Mouse (Mus musculus) spleen, adult 2 months (tissue): Measurements from ENCODE around the gene Mpv17. TPM values are rescaled to one million over a fixed set of nuclear protein-coding genes. Genes with fewer than 3 reads are reported as not detected.

Experiments used
- DNase-seq, 2 experiments: peaks; one replicate each; pipeline versions ENCODE4 v3.0.0 to v3.0.0-alpha.2; 2012 to 2021; ENCODE audit warnings: low spot score in 2 of 2, low read depth in 1 of 2
- H3K27ac ChIP-seq: fragments of 200-500 bp; 2 replicates; pipeline ENCODE4 v1.5.1; 2012; ENCODE audit warnings: low read length, inconsistent platforms; ENCODE audit not compliant: insufficient read depth
- H3K27me3 ChIP-seq: fragments of 200-500 bp; 2 replicates; pipeline ENCODE4 v1.6.1; 2012; ENCODE audit warnings: mild to moderate bottlenecking, moderate library complexity, low read length, inconsistent platforms; ENCODE audit not compliant: control insufficient read depth, insufficient read depth
- H3K36me3 ChIP-seq: fragments of 200-500 bp; 2 replicates; pipeline ENCODE4 v1.6.1; 2012; ENCODE audit warnings: mild to moderate bottlenecking, low read length, inconsistent platforms; ENCODE audit not compliant: control insufficient read depth, insufficient read depth
- H3K4me1 ChIP-seq: fragments of 200-500 bp; 2 replicates; pipeline ENCODE4 v1.6.1; 2011; ENCODE audit warnings: inconsistent platforms; ENCODE audit not compliant: control insufficient read depth, insufficient read depth, insufficient read length
- H3K4me3 ChIP-seq: fragments of 200-500 bp; 2 replicates; pipeline ENCODE4 v1.5.1; 2011; ENCODE audit warnings: mild to moderate bottlenecking, inconsistent platforms; ENCODE audit not compliant: insufficient read depth, insufficient read length; ENCODE audit errors: extremely low read depth
- CTCF ChIP-seq: fragments of 200-500 bp; IDR thresholded peaks from 2 replicates; pipeline ENCODE4 v1.5.1; 2011; ENCODE audit warnings: mild to moderate bottlenecking, inconsistent platforms; ENCODE audit not compliant: insufficient read depth, insufficient read length, insufficient replicate concordance; ENCODE audit errors: extremely low read depth
- POLR2A ChIP-seq: fragments of 200-500 bp; IDR thresholded peaks from 2 replicates; pipeline ENCODE4 v1.6.1; 2011; ENCODE audit warnings: low read depth, low read length, inconsistent platforms
- WGBS: fragments of 180-500 bp; shearing (Covaris S2); methylation state at CpG from one replicate; pipeline ENCODE4 v1.1.7; 2018; 5-methylcytosine and 5-hydroxymethylcytosine counted together
- polyA plus RNA-seq: library from polyadenylated mRNA; depleted of rRNA; stranded (reverse); fragments of >200 nt; gene quantifications from 2 replicates; pipeline ENCODE4 v1.2.3, GENCODE M21; 2012

The Mpv17 gene
- polyA plus RNA-seq, 1 experiment = 34.9 TPM

DNA sequence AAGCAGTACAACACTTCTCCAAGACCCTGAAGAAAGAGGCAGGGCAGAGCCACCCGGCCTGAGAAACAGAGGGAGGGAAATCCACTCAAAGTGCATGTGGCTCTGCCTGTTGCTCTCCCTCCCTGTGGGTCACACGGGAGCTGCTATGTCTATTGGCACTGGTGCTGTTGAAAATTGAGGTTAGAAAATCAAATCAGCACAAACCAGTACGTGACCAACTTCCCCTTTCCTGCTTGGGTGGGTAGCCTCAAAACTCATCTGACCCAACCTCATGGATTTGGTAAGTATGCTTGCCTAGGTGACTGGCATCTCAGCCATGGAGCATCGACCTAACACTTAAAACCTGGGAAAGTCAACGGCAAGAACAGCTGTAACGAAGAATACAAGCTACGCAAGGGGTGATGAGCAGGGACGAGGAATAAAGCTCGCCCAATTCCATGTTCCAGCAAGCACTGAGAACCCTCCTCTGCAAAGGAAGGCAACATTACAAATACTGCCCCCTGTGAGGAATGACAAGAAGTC, 48.2 kb downstream of the Mpv17 start, which contains the start of gene Dnajc5g:
TSS of gene Dnajc5g (plus strand) at position 472 of the 522 bp plus-strand sequence.
- H3K27me3 ChIP-seq = peaks cover 1% of the 10 kb centered on the region; the same call in 1 of the 2 replicates
- no peaks in the 10 kb centered on the region for H3K4me1 ChIP-seq
- 52% methylated on average over 9 of the region's 9 CpGs for WGBS
- no peak within 1 kb of the TSS for H3K4me3 ChIP-seq
- H3K36me3 ChIP-seq = no peaks in the 10 kb centered on the region
- TF ChIP-seq POLR2A (no peak), CTCF (no peak)
- DNase-seq = no peak
- no peak within 1 kb of the TSS for H3K27ac ChIP-seq

- Histone ChIP-seq H3K4me1 (peaks cover 22% of the 10 kb centered on the region), H3K36me3 (no peaks in the 10 kb centered on the region), H3K27ac (no peak overlapping the region), H3K4me3 (peak overlapping the region; percentile 45; the same call in 1 of the 2 replicates), H3K27me3 (peaks cover 32% of the 10 kb centered on the region)
- 41% methylated on average over 11 of the region's 11 CpGs for WGBS
- DNase-seq = no peak
- TF ChIP-seq CTCF = no peak
- no peak for TF ChIP-seq POLR2A
These were observed 58.2 kb downstream of the Mpv17 start for GRCm38 (mm10) chr5:31095711-31096480.

GRCm38 (mm10) chr5:31094799-31095691, 59.0 kb downstream of the Mpv17 start:
- Histone ChIP-seq H3K4me1 (peaks cover 22% of the 10 kb centered on the region), H3K36me3 (no peaks in the 10 kb centered on the region), H3K27me3 (peaks cover 32% of the 10 kb centered on the region), H3K27ac (no peak overlapping the region), H3K4me3 (peak overlapping the region; percentile 45)
- TF ChIP-seq POLR2A (no peak), CTCF (no peak)
- peak; percentile 65 for DNase-seq
- WGBS = 1% methylated on average over 59 of the region's 59 CpGs

- peaks cover 22% of the 10 kb centered on the region for H3K4me1 ChIP-seq
- H3K27me3 ChIP-seq = peaks cover 30% of the 10 kb centered on the region
- peak overlapping the region; percentile 45 for H3K4me3 ChIP-seq
- 5% methylated on average over 29 of the region's 29 CpGs for WGBS
- no peaks in the 10 kb centered on the region for H3K36me3 ChIP-seq
- no peak overlapping the region for H3K27ac ChIP-seq
- no peak for DNase-seq
- TF ChIP-seq POLR2A (no peak), CTCF (no peak)
These were observed 59.8 kb downstream of the Mpv17 start for GRCm38 (mm10) chr5:31094100-31094798.

GRCm38 (mm10) chr5:31093151-31094041, 60.7 kb downstream of the Mpv17 start:
- DNase-seq = peak in 1 of 2 experiments; percentile 31
- WGBS = 3% methylated on average over 48 of the region's 54 CpGs
- Histone ChIP-seq H3K36me3 (no peaks in the 10 kb centered on the region), H3K27ac (no peak overlapping the region), H3K4me3 (peak overlapping the region; percentile 32; the same call in 1 of the 2 replicates), H3K27me3 (peaks cover 30% of the 10 kb centered on the region), H3K4me1 (peaks cover 22% of the 10 kb centered on the region)
- TF ChIP-seq CTCF (no peak), POLR2A (no peak)
